Mouse (Mus musculus): Measurements from ENCODE around the gene Cramp1l. TPM values are rescaled to one million over a fixed set of nuclear protein-coding genes. Genes with fewer than 3 reads are reported as not detected.
A peak's percentile ranks its signal among the peaks of the same experiment; 100 is the strongest.

Gene Cramp1l
- polyA plus RNA-seq, 1 experiment from 2014 or later, result 8.5 TPM

GRCm38 (mm10) chr17:25014841-25015570 is 582 bp downstream of the Cramp1l start:
- peak overlapping the region; percentile 92 for H3K4me3 ChIP-seq
- no peaks in the 10 kb centered on the region for H3K27me3 ChIP-seq
- peak overlapping the region; percentile 84 for H3K27ac ChIP-seq
- H3K4me2 ChIP-seq, result peak overlapping the region; percentile 92
- under 1% methylated on average over 39 of the region's 39 CpGs for WGBS
- peak overlapping the region; percentile 99 for H3K9ac ChIP-seq
- no peak for ATAC-seq (ENCODE audit: insufficient number of reproducible peaks, insufficient read depth, low FRiP score, low TSS enrichment, low read depth)
- H3K36me3 ChIP-seq, result peaks cover 32% of the 10 kb centered on the region
- H3K9me3 ChIP-seq, result no peaks in the 10 kb centered on the region
- peaks cover 17% of the 10 kb centered on the region for H3K4me1 ChIP-seq

- Histone ChIP-seq H3K27me3 (no peaks in the 10 kb centered on the region), H3K4me3 (peak overlapping the region; percentile 92), H3K4me2 (peak overlapping the region; percentile 92), H3K27ac (peak overlapping the region; percentile 84), H3K9me3 (no peaks in the 10 kb centered on the region), H3K4me1 (peaks cover 17% of the 10 kb centered on the region), H3K36me3 (peaks cover 32% of the 10 kb centered on the region), H3K9ac (peak overlapping the region; percentile 99)
- ATAC-seq (ENCODE audit: insufficient number of reproducible peaks, insufficient read depth, low FRiP score, low TSS enrichment, low read depth), result no peak
- under 1% methylated on average over 78 of the region's 81 CpGs for WGBS
These were observed 1.7 kb downstream of the Cramp1l start for GRCm38 (mm10) chr17:25013606-25014501.

GRCm38 (mm10) chr17:25007480-25007879 is 8.1 kb downstream of the Cramp1l start:
- Histone ChIP-seq H3K27me3 (no peaks in the 10 kb centered on the region), H3K4me1 (peaks cover under 1% of the 10 kb centered on the region), H3K27ac (no peak overlapping the region), H3K4me3 (no peak overlapping the region), H3K9me3 (no peaks in the 10 kb centered on the region), H3K36me3 (peaks cover 78% of the 10 kb centered on the region), H3K4me2 (no peak overlapping the region), H3K9ac (no peak overlapping the region)
- no peak for ATAC-seq (ENCODE audit: insufficient number of reproducible peaks, insufficient read depth, low FRiP score, low TSS enrichment, low read depth)

GRCm38 (mm10) chr17:25005102-25005501 is 10.5 kb downstream of the Cramp1l start:
- no peaks in the 10 kb centered on the region for H3K9me3 ChIP-seq
- H3K27me3 ChIP-seq, result no peaks in the 10 kb centered on the region
- H3K27ac ChIP-seq, result no peak overlapping the region
- H3K36me3 ChIP-seq, result peaks cover 78% of the 10 kb centered on the region
- H3K9ac ChIP-seq, result no peak overlapping the region
- 97% methylated on average over 3 of the region's 3 CpGs for WGBS
- no peak overlapping the region for H3K4me2 ChIP-seq
- no peak for ATAC-seq (ENCODE audit: insufficient number of reproducible peaks, insufficient read depth, low FRiP score, low TSS enrichment, low read depth)
- H3K4me3 ChIP-seq, result no peak overlapping the region
- no peaks in the 10 kb centered on the region for H3K4me1 ChIP-seq

- Histone ChIP-seq H3K27ac (no peak overlapping the region), H3K36me3 (peaks cover 90% of the 10 kb centered on the region), H3K27me3 (no peaks in the 10 kb centered on the region), H3K4me2 (no peak overlapping the region), H3K4me3 (no peak overlapping the region), H3K9me3 (no peaks in the 10 kb centered on the region), H3K4me1 (no peaks in the 10 kb centered on the region), H3K9ac (no peak overlapping the region)
- WGBS, result 93% methylated on average over 6 of the region's 6 CpGs
- no peak for ATAC-seq (ENCODE audit: insufficient number of reproducible peaks, insufficient read depth, low FRiP score, low TSS enrichment, low read depth)
These were observed 20.9 kb downstream of the Cramp1l start for GRCm38 (mm10) chr17:24994721-24995120.

- no peak overlapping the region for H3K4me3 ChIP-seq
- H3K4me2 ChIP-seq, result no peak overlapping the region
- no peaks in the 10 kb centered on the region for H3K4me1 ChIP-seq
- H3K36me3 ChIP-seq, result peaks cover 93% of the 10 kb centered on the region
- H3K27ac ChIP-seq, result no peak overlapping the region
- ATAC-seq (ENCODE audit: insufficient number of reproducible peaks, insufficient read depth, low FRiP score, low TSS enrichment, low read depth), result no peak
- no peaks in the 10 kb centered on the region for H3K9me3 ChIP-seq
- no peaks in the 10 kb centered on the region for H3K27me3 ChIP-seq
- no peak overlapping the region for H3K9ac ChIP-seq
- WGBS, result 95% methylated on average over 6 of the region's 6 CpGs
These were observed 28.4 kb downstream of the Cramp1l start for GRCm38 (mm10) chr17:24987221-24987620.

GRCm38 (mm10) chr17:24960852-24961715 is 54.5 kb downstream of the Cramp1l start:
- Histone ChIP-seq H3K4me1 (peaks cover 11% of the 10 kb centered on the region), H3K27ac (peak overlapping the region; percentile 17; the same call in 1 of the 2 replicates), H3K4me3 (peak overlapping the region; percentile 89), H3K27me3 (no peaks in the 10 kb centered on the region), H3K4me2 (peak overlapping the region; percentile 73), H3K9me3 (no peaks in the 10 kb centered on the region), H3K36me3 (peaks cover 57% of the 10 kb centered on the region), H3K9ac (peak overlapping the region; percentile 93)
- 15% methylated on average over 21 of the region's 21 CpGs for WGBS
- ATAC-seq (ENCODE audit: insufficient number of reproducible peaks, insufficient read depth, low FRiP score, low TSS enrichment, low read depth), result peak; percentile 33; the same call in 1 of the 2 replicates

- H3K4me2 ChIP-seq, result peak within 1 kb of the TSS; percentile 73
- H3K27ac ChIP-seq, result peak within 1 kb of the TSS; percentile 81
- H3K36me3 ChIP-seq, result peaks cover 57% of the 10 kb centered on the region
- H3K27me3 ChIP-seq, result no peaks in the 10 kb centered on the region
- peak within 1 kb of the TSS; percentile 93 for H3K9ac ChIP-seq
- peak; percentile 100 for ATAC-seq (ENCODE audit: insufficient number of reproducible peaks, insufficient read depth, low FRiP score, low TSS enrichment, low read depth)
- peaks cover 11% of the 10 kb centered on the region for H3K4me1 ChIP-seq
- WGBS, result under 1% methylated on average over 59 of the region's 59 CpGs
- peak within 1 kb of the TSS; percentile 89 for H3K4me3 ChIP-seq
- H3K9me3 ChIP-seq, result no peaks in the 10 kb centered on the region
These were observed 55.3 kb downstream of the Cramp1l start, which contains the start of gene Jpt2 for GRCm38 (mm10) chr17:24960135-24960851. Jpt2 (minus strand) TSS chr17:24960689.

GRCm38 (mm10) chr17:24959371-24959770 is 56.2 kb downstream of the Cramp1l start:
- peaks cover 11% of the 10 kb centered on the region for H3K4me1 ChIP-seq
- peaks cover 57% of the 10 kb centered on the region for H3K36me3 ChIP-seq
- H3K4me2 ChIP-seq, result peak overlapping the region; percentile 73
- H3K4me3 ChIP-seq, result peak overlapping the region; percentile 89
- H3K27ac ChIP-seq, result 0 out of 2 replicates have a peak overlapping the region, but pooled peaks have one; percentile 81
- H3K27me3 ChIP-seq, result no peaks in the 10 kb centered on the region
- H3K9me3 ChIP-seq, result no peaks in the 10 kb centered on the region
- no peak for ATAC-seq (ENCODE audit: insufficient number of reproducible peaks, insufficient read depth, low FRiP score, low TSS enrichment, low read depth)
- H3K9ac ChIP-seq, result peak overlapping the region; percentile 93
- 38% methylated on average over 8 of the region's 8 CpGs for WGBS

GRCm38 (mm10) chr17:24953291-24953690 is 62.3 kb downstream of the Cramp1l start:
- WGBS, result 88% methylated on average over 2 of the region's 2 CpGs
- H3K36me3 ChIP-seq, result peaks cover 78% of the 10 kb centered on the region
- H3K9me3 ChIP-seq, result no peaks in the 10 kb centered on the region
- H3K27me3 ChIP-seq, result no peaks in the 10 kb centered on the region
- no peak overlapping the region for H3K27ac ChIP-seq
- no peak overlapping the region for H3K4me3 ChIP-seq
- H3K4me2 ChIP-seq, result no peak overlapping the region
- no peak for ATAC-seq (ENCODE audit: insufficient number of reproducible peaks, insufficient read depth, low FRiP score, low TSS enrichment, low read depth)
- no peak overlapping the region for H3K9ac ChIP-seq
- H3K4me1 ChIP-seq, result peaks cover 23% of the 10 kb centered on the region

All from embryonic facial prominence, embryonic 13.5 days (tissue).